Mouse (Mus musculus) erythroblast, embryonic 14.5 days (primary cell): ENCODE data around the gene Birc7.

Experiments used
- GATA1 ChIP-seq: IDR thresholded peaks from 2 replicates; pipeline ENCODE4 v1.6.1; 2012; ENCODE audit warnings: low read length, inconsistent platforms, mixed read lengths
- TAL1 ChIP-seq: IDR thresholded peaks from 3 replicates; pipeline ENCODE4 v1.6.1; 2012; ENCODE audit warnings: low read length, inconsistent platforms, mixed read lengths

- no peak for TF ChIP-seq GATA1
- TF ChIP-seq TAL1: no peak
Measured at GRCm38 (mm10) chr2:180904435-180905208, 24.2 kb upstream of the Birc7 start.
